Mouse (Mus musculus): ENCODE results near the gene Msln. TPM values are rescaled to one million over a fixed set of nuclear protein-coding genes. Genes with fewer than 3 reads are reported as not detected.

Gene Msln
- total and polyA plus RNA-seq, 3 experiments = not detected

DNA sequence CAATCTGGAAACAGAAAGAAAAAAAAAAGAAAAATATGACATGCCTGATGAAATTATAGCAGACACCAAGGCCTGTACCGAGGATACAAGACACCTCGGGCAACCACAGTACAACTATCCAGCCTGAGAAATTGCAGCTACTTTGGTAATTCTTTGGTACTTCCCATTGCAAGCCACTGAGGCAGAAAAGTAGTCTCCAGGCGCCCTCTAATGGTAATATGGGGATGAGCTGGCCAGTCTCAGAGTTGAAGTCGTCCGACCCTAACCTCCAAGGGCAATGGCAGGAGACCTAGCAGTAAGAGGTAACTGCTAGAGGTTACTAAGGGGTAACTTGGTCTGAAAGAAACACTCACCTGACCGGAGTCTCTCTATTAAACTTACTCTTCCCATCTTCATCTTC lies 46.9 kb upstream of the Msln start:
- H3K4me1 ChIP-seq (ENCODE audit: control insufficient read depth in 1 of 2, insufficient read depth in 2 of 2, low read length in 2 of 2) = peaks cover 0 to 7% of the 10 kb centered on the region in 2 experiments; a peak in 1 of 4 replicates
- no peak for TF ChIP-seq EP300 (IDR thresholded peaks at IDR 0.05; ENCODE audit: low read depth in 1 of 2, low read length in 2 of 2)
- no peak for TF ChIP-seq TCF12 (IDR thresholded peaks at IDR 0.05; ENCODE audit: low read depth, low read length)
- TF ChIP-seq MXI1 (IDR thresholded peaks at IDR 0.05; ENCODE audit: low read depth, low read length) = 0 out of 2 replicates have a peak, but pooled peaks have one; percentile 48
- no peak for TF ChIP-seq MAFK (IDR thresholded peaks at IDR 0.05; ENCODE audit: borderline replicate concordance, low read depth, low read length)
- no peak for TF ChIP-seq TBP (IDR thresholded peaks at IDR 0.05; ENCODE audit: low read depth, low read length)
- no peak; the same call in 1 of the 2 replicates for TF ChIP-seq MAZ (IDR thresholded peaks at IDR 0.05; ENCODE audit: low read depth, low read length)
- TF ChIP-seq HCFC1 (IDR thresholded peaks at IDR 0.05; ENCODE audit: low read depth, low read length) = peak; percentile 63
- TF ChIP-seq GATA1 (IDR thresholded peaks at IDR 0.05; ENCODE audit: low read depth, low read length) = no peak
- no peak for TF ChIP-seq ZMIZ1 (IDR thresholded peaks at IDR 0.05; ENCODE audit: low read depth, low read length)
- TF ChIP-seq MYC (IDR thresholded peaks at IDR 0.05; ENCODE audit: low read depth, low read length) = no peak
- TF ChIP-seq BHLHE40 (IDR thresholded peaks at IDR 0.05; ENCODE audit: borderline replicate concordance, low read depth, low read length) = peak; percentile 42; the same call in 1 of the 2 replicates
- no peak for TF ChIP-seq CHD1 (IDR thresholded peaks at IDR 0.05; ENCODE audit: low read depth, low read length)
- peak in 2 of 3 experiments; percentile 85 to 89 for TF ChIP-seq CTCF (IDR thresholded peaks at IDR 0.05 in 2 of 3, conservative IDR thresholded peaks at IDR 0.05 in 1 of 3; ENCODE audit: control insufficient read depth in 1 of 3, insufficient read depth in 1 of 3, low read depth in 2 of 3, low read length in 3 of 3, poor library complexity in 1 of 3, severe bottlenecking in 1 of 3)
- TF ChIP-seq JUND (IDR thresholded peaks at IDR 0.05; ENCODE audit: low read depth, low read length) = no peak
- peak; percentile 75; the same call in 1 of the 2 replicates for TF ChIP-seq SIN3A (IDR thresholded peaks at IDR 0.05; ENCODE audit: low read length)
- peak; percentile 67 for TF ChIP-seq ELF1 (IDR thresholded peaks at IDR 0.05; ENCODE audit: low read depth, low read length)
- no peak for TF ChIP-seq ZKSCAN1 (IDR thresholded peaks at IDR 0.05; ENCODE audit: low read depth, low read length)
- TF ChIP-seq NRF1 (IDR thresholded peaks at IDR 0.05; ENCODE audit: insufficient read depth, low read depth, low read length, poor library complexity, severe bottlenecking) = 0 out of 2 replicates have a peak, but pooled peaks have one; percentile 22
- TF ChIP-seq MYB (IDR thresholded peaks at IDR 0.05; ENCODE audit: low read depth, low read length) = no peak
- TF ChIP-seq SMC3 (IDR thresholded peaks at IDR 0.05; ENCODE audit: low read depth, low read length) = peak; percentile 92
- TF ChIP-seq E2F4 (IDR thresholded peaks at IDR 0.05; ENCODE audit: borderline replicate concordance, low read depth, low read length) = no peak
- no peak; the same call in none of the 2 replicates for TF ChIP-seq RAD21 (IDR thresholded peaks at IDR 0.05; ENCODE audit: low read depth, low read length)
- TF ChIP-seq USF1 (IDR thresholded peaks at IDR 0.05; ENCODE audit: low read depth, low read length) = no peak
- TF ChIP-seq POLR2AphosphoS2 (IDR thresholded peaks at IDR 0.05; ENCODE audit: low read length) = no peak
- no peak for TF ChIP-seq MEF2A (IDR thresholded peaks at IDR 0.05; ENCODE audit: extremely low read depth, insufficient replicate concordance, low read depth, low read length, poor library complexity, severe bottlenecking)
- TF ChIP-seq ETS1 (IDR thresholded peaks at IDR 0.05; ENCODE audit: low read depth, low read length) = no peak
- no peak for TF ChIP-seq POLR2AphosphoS5 (IDR thresholded peaks at IDR 0.05; ENCODE audit: borderline replicate concordance, low read depth, low read length)
- TF ChIP-seq CHD2 (IDR thresholded peaks at IDR 0.05; ENCODE audit: low read length) = no peak
- TF ChIP-seq RCOR1 (IDR thresholded peaks at IDR 0.05; ENCODE audit: low read depth, low read length) = no peak
- TF ChIP-seq TAL1 (IDR thresholded peaks at IDR 0.05; ENCODE audit: low read length) = no peak
- peak; percentile 95 for TF ChIP-seq ZC3H11A (IDR thresholded peaks at IDR 0.05; ENCODE audit: low read depth, low read length)
- no peak for TF ChIP-seq POLR2A (IDR thresholded peaks at IDR 0.05; ENCODE audit: control insufficient read depth in 1 of 2, insufficient read depth in 1 of 2, low read depth in 1 of 2, low read length in 2 of 2, poor library complexity in 1 of 2)
- no peak for TF ChIP-seq NELFE (IDR thresholded peaks at IDR 0.05; ENCODE audit: low read depth, low read length)
- TF ChIP-seq GABPA (IDR thresholded peaks at IDR 0.05; ENCODE audit: low read depth, low read length) = no peak
- TF ChIP-seq USF2 (IDR thresholded peaks at IDR 0.05; ENCODE audit: borderline replicate concordance in 1 of 2, insufficient read depth in 1 of 2, low read depth in 1 of 2, low read length in 2 of 2) = no peak
- no peak for TF ChIP-seq KAT2A (conservative IDR thresholded peaks at IDR 0.05; ENCODE audit: low read depth, low read length)
- no peak overlapping the region for H3K27ac ChIP-seq (ENCODE audit: control insufficient read depth, low read depth, low read length)
- H3K27me3 ChIP-seq (ENCODE audit: control insufficient read depth in 1 of 2, insufficient read depth in 2 of 2, low read length in 2 of 2) = peaks cover 3 to 5% of the 10 kb centered on the region in 2 experiments; a peak in 1 of 4 replicates
- DNase-seq (ENCODE audit: low read depth, low spot score) = peak; percentile 86
- H3K9me3 ChIP-seq (replicated peaks; ENCODE audit: insufficient read depth, low read length) = no peaks in the 10 kb centered on the region
- 0 out of 2 replicates have a peak overlapping the region, but pooled peaks have one; percentile 20 for H3K9ac ChIP-seq (ENCODE audit: control insufficient read depth, low read depth, low read length, poor library complexity, severe bottlenecking)
- H3K79me2 ChIP-seq (ENCODE audit: control insufficient read depth, insufficient read depth, low read length, poor library complexity) = peaks cover 8% of the 10 kb centered on the region
- peaks cover 0 to 4% of the 10 kb centered on the region in 2 experiments; a peak in 1 of 4 replicates for H3K36me3 ChIP-seq (ENCODE audit: control insufficient read depth in 1 of 2, insufficient read depth in 2 of 2, low read length in 2 of 2)
- no peak overlapping the region for H3K4me3 ChIP-seq (ENCODE audit: control insufficient read depth in 1 of 2, insufficient read depth in 1 of 2, low read depth in 2 of 2, low read length in 2 of 2)
